Mouse (Mus musculus) telencephalon, adult 2 months (tissue): ENCODE results near the gene Plb1.
A peak's percentile ranks its signal among the peaks of the same experiment; 100 is the strongest.

Experiments used
- DNase-seq: peaks from one replicate; pipeline ENCODE4 v3.0.0-alpha.2; 2011; ENCODE audit warnings: low read depth, low spot score

Gene Plb1

DNA sequence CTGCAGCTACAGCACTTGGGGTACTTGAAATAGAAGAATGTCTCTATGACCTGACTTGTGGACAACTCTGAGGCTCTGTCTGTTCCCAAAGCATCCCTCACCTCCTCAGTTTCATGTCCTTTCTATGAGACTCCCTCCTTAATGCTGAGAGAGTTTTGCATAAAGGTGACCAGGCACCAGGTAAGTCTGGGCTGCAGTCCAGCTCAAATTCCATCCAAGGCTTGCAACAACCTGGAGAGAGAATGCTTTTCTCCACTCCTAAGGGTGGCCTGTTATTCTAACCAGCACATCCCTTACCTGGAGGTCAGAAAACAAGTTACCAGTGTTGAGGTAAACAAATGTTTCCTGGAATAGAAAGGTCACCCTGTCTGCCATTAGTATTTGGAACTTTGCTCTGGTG lies 159.8 kb downstream of the Plb1 start:
- DNase-seq = no peak

DNA sequence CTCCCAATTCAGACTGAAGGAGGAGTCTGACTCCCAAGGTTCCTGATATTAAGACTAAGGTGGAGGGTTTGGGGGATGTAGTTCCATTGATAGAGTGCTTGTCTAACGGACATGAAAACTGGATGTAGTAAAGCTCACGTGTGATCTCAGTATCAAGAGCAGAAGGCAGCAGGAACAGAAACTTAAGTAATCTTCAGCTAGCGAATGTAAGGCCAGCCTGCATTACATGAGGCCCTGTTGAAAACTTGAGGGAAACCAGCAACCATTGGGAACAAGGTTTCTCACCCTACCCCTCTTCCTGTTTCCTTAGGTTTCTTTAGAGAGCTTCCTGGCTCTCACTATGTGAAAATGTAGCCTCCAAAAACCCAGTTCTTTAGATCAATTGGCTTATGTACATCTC lies 162.1 kb downstream of the Plb1 start:
- DNase-seq = no peak

DNA sequence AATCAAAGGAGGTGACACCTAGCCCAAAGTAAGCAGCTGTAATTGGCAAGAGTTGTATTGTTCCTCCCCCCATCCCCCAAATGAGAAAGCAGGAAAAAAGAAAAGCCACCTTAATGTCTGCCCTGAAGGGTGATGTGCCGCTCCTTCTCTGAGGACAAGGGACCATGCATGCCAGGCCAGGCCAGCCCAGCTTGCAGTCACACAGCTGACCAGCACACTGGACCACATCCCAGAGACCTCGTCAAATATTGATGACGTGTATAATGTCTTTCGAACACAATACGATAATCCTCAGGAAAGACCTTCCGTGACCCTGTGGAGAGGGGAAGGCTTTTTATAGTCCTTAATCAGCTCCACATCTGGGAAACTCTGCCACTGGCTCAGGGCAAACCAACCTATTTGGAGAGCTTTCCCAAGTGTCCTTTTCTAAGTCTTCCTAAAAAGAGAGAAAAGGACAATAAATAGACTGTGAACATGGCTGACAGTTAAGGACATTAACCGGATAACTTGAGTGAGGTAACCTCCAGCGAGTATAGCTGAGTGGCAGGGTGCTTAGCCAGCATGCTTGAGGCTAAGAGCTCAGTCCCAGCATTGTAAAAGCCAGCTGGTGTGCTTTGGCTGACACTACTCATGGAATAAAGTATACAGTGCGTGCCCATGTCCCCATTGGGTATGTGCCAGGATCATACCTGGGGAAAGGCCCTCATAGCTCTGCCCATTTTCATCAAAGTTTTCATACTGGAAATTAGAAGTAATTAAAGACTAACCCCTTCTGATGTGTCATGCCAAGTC lies 162.8 kb downstream of the Plb1 start:
- DNase-seq = no peak

DNA sequence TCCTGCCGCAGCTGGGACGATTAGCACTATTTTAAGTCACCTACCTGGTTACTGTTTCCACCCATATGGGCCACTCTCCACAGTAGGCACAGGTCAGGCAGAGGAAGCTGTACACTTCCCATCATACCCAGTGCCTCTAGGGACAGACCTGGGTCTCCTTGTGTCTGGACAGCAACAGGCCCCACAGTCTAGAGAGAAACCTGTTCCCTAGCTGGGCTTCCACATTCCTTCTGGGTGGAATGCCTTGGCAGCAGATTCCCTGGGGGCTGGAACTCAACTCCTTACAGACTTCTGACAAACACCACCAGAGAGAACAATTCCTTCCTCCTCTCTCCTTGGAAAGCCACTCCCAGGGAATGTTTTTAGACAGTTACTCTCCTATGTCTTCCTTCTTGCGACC lies 165.2 kb downstream of the Plb1 start:
- no peak for DNase-seq

DNA sequence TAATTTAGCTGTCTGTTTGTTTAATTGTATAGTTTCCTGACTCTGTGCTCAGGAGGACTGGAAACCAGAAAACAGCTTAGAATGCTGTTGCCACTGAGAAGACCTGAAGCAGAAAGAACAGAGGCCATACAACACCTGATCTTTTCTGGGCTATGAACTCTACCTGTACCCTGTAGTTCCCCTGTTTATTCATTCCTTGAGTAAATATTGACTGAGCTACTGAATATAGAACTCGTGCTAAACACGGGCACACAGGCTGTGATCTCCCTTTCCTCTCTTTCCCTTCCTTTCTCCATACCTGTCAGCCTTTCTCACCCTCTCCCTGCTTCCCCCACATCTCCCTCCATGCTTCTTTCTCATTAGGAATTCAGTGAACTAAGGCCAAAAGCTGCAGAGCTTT lies 168.4 kb downstream of the Plb1 start:
- no peak for DNase-seq

DNA sequence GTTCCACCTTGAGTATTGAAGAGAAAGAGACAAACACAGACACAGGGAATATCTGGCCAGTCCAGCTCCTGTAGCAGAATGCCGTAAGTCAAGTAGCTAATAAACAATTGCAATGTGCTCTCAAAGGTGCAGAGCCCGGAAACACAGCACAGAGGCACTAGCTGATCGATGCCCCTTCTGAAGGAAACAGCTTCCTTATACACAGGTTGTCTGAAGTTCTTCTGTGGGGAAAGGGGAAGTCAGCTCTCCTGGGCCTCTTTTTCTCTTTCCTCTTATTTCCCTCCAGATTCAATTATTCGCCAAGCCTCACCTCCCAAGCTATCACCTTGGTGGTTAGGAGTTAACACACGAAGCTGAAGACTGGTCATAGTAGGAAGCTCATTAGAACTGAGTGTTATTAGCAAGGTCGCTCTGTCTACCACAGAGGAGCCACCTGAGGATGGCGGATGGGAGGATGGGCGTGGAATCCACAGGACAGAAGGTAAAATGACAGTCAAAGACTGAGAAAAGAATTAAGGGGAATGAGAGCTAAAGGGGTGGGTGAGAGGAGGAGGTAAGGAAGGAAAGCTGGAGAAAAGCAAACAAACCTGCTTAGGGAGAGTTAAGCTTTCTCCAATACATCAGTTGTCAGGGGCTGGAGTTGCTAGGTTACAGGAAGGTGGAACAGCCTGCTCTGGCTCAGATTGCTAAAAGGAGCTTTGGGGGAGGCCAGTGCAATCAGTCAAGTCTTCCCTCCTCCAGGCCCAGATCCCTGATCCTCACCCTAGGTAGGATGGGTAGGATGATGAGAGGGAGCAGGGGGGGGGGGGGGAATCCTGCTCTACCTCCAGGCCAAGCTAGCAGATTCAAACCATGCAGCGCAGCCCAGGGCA lies 170.8 kb downstream of the Plb1 start:
- DNase-seq = peak; percentile 50

DNA sequence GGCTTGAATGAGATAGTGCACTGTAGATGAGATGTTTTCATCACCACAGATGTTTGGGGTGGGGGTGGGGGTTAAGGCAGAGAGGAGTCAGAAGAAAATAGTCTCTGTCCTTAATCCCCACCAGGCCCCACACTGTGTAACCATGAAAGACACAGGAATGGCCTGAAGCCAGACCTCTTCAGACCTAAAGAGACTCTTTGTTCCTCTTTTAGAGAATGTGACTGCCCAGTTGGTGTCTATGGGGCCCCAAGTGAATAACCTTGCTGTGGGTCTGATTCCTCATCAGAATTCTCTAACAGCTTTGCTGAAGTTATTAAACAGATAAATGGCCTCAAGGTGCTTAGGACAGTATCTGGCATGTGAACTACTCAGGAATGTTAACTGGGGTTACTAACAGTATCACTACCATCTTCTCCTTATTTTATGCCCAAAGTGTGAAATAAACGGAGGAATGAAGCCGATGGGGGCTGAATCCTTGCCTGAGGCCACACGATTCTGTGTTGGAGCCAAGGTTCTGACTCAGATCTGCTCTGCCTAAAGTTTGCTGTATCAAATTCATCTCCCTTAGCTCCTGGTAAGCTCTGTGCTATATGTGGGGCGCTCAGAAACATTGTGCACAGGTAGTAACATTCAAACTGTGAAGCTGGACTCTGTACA lies 172.8 kb downstream of the Plb1 start:
- DNase-seq = no peak

DNA sequence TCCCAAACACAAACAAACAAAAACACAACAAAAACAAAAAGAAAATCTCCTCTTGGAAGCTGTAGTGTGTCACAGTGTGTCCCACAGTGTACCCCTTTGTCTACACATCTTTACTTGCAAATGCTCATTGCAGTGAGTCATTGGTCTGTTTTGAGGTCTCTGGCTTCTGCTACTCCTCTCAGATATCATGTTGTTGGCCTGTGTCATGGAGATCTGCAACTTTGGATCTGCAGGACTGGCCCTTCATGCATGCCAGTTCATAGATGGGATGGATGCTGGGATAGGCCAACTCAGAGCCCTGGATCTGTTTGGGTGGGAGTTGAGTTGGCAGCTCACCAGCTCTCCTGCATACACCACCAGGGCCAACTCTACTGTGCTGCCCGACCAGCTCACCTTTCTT lies 176.3 kb downstream of the Plb1 start:
- DNase-seq = no peak

DNA sequence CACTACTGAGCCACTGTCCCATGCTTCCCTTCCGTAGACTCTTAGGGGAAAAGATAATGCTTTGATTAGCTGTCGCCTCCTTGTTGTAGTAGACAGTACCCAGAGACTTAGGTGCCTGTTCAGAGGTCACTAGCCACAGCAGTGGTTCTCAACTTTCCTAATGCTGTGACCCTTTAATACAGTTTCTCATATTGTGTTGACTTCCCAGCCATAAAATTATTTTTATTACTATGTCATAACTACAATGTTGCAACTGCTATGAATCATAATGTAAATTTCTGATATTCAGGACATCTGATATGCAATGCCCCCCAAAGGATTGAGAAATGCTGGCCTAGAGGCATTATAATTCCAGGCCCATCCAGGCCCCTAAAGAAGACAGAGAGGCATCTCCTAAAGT lies 177.2 kb downstream of the Plb1 start:
- DNase-seq = no peak

DNA sequence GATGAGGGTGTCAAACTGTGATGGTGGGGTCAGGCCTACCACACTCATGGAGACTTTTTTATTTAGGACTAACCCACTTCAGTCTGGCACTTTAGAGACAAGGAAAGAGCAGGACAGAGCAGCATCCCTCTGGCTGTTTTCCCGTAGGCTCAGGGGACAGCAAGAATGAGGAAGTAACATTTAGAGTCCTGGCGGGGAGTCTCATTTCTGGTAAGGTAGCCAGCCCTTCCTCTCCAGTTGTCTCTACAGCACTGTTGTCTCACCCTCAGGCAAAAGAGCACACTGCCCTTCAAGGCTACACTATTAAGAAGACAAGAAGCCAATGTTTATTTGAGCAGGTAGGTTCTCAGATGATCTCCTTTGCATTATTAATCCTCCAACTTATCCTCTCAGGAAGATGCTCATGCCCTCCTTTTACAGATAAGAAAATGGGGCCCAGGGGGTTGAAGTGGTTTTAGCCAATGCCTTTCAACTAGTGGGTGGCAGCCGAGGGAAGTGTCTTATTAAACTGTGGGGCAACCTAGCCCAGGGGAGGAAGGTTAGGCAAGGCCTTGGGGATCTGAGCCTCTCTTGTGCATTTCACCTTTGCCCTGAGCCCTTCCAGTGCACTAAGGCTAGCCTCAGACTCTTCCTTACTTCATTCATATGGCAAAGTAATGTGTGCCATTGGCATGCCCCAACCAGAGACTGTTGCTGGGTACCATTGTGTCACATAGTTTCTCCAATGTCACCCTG lies 178.6 kb downstream of the Plb1 start:
- no peak for DNase-seq

DNA sequence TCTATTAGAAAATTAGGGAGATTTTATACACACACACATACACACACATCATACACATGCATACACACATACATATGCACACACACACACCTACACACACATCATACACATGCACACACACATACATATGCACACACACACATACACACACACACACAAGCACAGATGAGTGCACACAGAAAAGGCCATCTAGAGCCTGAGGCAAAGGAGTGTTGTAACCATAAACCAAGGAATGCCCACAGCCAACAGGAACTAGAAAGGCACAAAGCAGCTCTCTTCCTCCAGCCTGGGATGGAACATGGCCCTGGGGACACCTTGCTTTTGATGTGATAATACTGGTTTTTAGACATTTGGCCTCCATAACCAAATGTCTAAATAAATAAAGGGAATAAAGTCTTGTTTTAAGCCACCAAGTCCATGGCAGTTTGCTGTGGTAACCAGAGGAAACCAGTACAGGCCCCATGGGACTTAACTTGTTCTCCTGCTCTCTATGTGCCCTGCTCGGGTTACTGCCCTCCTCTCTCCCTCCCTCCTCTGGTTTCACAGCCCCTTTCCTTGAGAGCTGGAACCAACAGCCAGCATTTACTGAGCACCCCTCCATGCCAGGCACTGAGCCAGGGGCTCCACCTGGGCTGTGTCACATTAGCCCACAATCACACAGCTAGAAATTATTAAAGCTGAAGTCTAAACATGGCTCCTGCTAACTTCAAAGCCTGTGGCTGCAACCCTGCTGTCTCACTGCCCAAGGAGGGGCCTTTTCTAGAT lies 179.9 kb downstream of the Plb1 start:
- DNase-seq = no peak

DNA sequence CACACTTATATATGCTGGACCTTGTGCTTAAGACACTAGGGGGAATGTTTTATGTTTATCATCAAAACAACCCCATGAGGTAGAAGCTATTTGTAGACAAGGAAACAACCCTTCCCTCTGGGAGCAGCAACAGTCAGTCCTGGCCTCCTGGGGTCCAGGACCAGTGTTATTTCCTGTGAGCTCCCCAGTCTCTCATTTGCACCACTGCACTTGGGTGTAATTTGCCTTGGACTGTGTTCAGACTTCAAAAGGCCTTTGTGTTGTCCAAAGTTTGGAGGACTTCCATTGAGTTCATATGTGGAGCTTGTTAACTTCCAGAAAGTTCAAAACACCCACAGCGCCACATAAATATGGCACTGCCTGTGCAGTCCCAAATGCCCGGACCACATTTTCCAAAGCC lies 180.6 kb downstream of the Plb1 start:
- DNase-seq = no peak

DNA sequence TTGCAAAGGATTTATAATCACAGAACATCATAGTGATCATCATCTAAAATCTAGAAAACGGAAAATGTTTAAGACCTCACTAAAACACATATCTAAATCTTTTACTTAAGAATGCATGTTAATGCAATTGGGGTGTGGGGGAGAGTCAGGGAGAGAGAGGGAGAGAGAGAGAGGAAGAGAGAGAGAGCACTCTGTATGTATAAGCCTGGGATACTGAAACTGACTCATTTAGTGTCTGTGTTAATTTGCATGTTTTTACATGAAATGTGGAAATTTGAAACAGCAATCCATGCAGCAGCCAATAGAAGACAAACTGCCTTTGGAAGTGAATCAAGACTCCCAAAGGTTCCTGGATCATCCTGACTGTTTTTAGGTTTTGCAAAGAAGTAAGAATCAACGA lies 181.1 kb downstream of the Plb1 start:
- DNase-seq = no peak

DNA sequence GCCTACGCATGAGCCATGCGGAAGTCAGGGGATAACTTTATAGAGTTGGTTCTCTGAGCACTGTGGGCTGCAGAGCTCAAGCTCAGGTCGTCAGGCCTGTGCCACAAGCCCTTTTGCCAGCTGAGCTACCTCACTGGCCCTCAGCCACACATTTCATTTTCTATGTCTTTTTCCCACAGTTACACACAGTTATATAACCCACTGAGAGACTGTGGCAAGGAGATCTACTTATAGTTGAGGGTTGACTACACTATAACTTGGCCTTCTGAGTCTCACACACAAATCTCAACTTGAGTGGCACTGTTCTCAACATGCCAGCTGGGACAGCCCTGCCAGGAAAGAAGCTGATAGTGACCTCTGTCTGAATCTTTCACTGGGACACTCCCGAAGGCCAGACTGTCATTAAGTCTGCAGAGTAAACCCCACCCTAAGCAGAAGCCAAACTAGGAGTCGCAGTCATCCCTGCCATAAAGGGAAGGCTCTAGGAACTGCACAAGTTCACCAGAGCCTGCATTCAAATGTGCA lies 182.0 kb downstream of the Plb1 start:
- no peak for DNase-seq

DNA sequence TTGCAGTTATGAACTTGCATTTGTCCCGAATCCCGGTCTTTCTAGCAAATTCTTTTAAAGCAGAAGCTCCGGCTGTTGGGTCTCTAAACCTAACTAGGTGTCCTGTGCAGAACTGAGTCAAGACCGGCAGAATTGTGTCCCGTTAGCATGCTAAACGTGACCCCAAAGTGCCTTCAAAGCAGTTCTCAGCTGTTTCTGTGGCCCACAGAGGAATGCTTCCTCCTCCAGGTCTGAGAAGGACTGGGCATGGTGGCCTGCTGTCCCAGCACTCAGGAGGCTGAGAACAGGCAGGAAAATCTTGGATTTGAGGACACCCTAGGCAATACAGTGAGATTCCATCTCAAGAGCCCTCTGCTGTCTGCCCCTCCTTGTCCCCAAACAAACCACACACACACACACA lies 183.0 kb downstream of the Plb1 start:
- DNase-seq = no peak
